Mouse (Mus musculus): ENCODE results near the gene Plcl2. TPM values are rescaled to one million over a fixed set of nuclear protein-coding genes. Genes with fewer than 3 reads are reported as not detected.

The Plcl2 gene
- polyA plus RNA-seq, 1 experiment = 4.3 TPM

GRCm38 (mm10) chr17:50488406-50488805, 20.8 kb upstream of the Plcl2 start:
- H3K36me3 ChIP-seq (ENCODE audit: control insufficient read depth, insufficient read depth, low read length) = no peaks in the 10 kb centered on the region
- WGBS = 80% methylated on average over 3 of the region's 3 CpGs

GRCm38 (mm10) chr17:50488895-50489294, 20.3 kb upstream of the Plcl2 start:
- Histone ChIP-seq H3K27me3 (replicated peaks; ENCODE audit: control insufficient read depth, insufficient read depth, low read length) (no peaks in the 10 kb centered on the region), H3K36me3 (ENCODE audit: control insufficient read depth, insufficient read depth, low read length) (no peaks in the 10 kb centered on the region), H3K4me1 (ENCODE audit: control insufficient read depth, insufficient read depth, low read length) (no peaks in the 10 kb centered on the region), H3K4me3 (ENCODE audit: insufficient read depth, low read depth, low read length) (no peak overlapping the region), H3K27ac (ENCODE audit: insufficient read depth, low read depth, low read length) (no peak overlapping the region)
- DNase-seq = no peak
- no peak for TF ChIP-seq POLR2A (IDR thresholded peaks at IDR 0.05; ENCODE audit: low read depth, low read length)
- TF ChIP-seq CTCF (conservative IDR thresholded peaks at IDR 0.05; ENCODE audit: insufficient read depth, insufficient read length, low read depth, low read length) = no peak
- WGBS = 93% methylated on average over 2 of the region's 2 CpGs

More at GRCm38 (mm10) chr17:50488406-50488805, 20.8 kb upstream of the Plcl2 start:
- Histone ChIP-seq H3K4me3 (ENCODE audit: insufficient read depth, low read depth, low read length) (no peak overlapping the region), H3K27ac (ENCODE audit: insufficient read depth, low read depth, low read length) (no peak overlapping the region), H3K27me3 (replicated peaks; ENCODE audit: control insufficient read depth, insufficient read depth, low read length) (no peaks in the 10 kb centered on the region), H3K4me1 (ENCODE audit: control insufficient read depth, insufficient read depth, low read length) (no peaks in the 10 kb centered on the region)
- no peak for TF ChIP-seq CTCF (conservative IDR thresholded peaks at IDR 0.05; ENCODE audit: insufficient read depth, insufficient read length, low read depth, low read length)
- TF ChIP-seq POLR2A (IDR thresholded peaks at IDR 0.05; ENCODE audit: low read depth, low read length) = no peak
- no peak for DNase-seq

GRCm38 (mm10) chr17:50490644-50491430, 18.4 kb upstream of the Plcl2 start:
- Histone ChIP-seq H3K27ac (ENCODE audit: insufficient read depth, low read depth, low read length) (no peak overlapping the region), H3K4me1 (ENCODE audit: control insufficient read depth, insufficient read depth, low read length) (no peaks in the 10 kb centered on the region), H3K27me3 (replicated peaks; ENCODE audit: control insufficient read depth, insufficient read depth, low read length) (no peaks in the 10 kb centered on the region), H3K4me3 (ENCODE audit: insufficient read depth, low read depth, low read length) (no peak overlapping the region), H3K36me3 (ENCODE audit: control insufficient read depth, insufficient read depth, low read length) (no peaks in the 10 kb centered on the region)
- TF ChIP-seq POLR2A (IDR thresholded peaks at IDR 0.05; ENCODE audit: low read depth, low read length) = no peak
- TF ChIP-seq CTCF (conservative IDR thresholded peaks at IDR 0.05; ENCODE audit: insufficient read depth, insufficient read length, low read depth, low read length) = no peak
- 90% methylated on average over 11 of the region's 11 CpGs for WGBS
- no peak for DNase-seq

- no peaks in the 10 kb centered on the region for H3K36me3 ChIP-seq (ENCODE audit: control insufficient read depth, insufficient read depth, low read length)
- 70% methylated on average over 3 of the region's 3 CpGs for WGBS
These were observed 17.7 kb upstream of the Plcl2 start for GRCm38 (mm10) chr17:50491496-50491895.

GRCm38 (mm10) chr17:50495216-50495889, 13.8 kb upstream of the Plcl2 start:
- WGBS = 77% methylated on average over 10 of the region's 10 CpGs
- H3K27me3 ChIP-seq (replicated peaks; ENCODE audit: control insufficient read depth, insufficient read depth, low read length) = no peaks in the 10 kb centered on the region
- no peak for DNase-seq

More at GRCm38 (mm10) chr17:50491496-50491895, 17.7 kb upstream of the Plcl2 start:
- Histone ChIP-seq H3K27me3 (replicated peaks; ENCODE audit: control insufficient read depth, insufficient read depth, low read length) (no peaks in the 10 kb centered on the region), H3K4me3 (ENCODE audit: insufficient read depth, low read depth, low read length) (no peak overlapping the region), H3K27ac (ENCODE audit: insufficient read depth, low read depth, low read length) (no peak overlapping the region), H3K4me1 (ENCODE audit: control insufficient read depth, insufficient read depth, low read length) (no peaks in the 10 kb centered on the region)
- no peak for DNase-seq
- TF ChIP-seq POLR2A (IDR thresholded peaks at IDR 0.05; ENCODE audit: low read depth, low read length) (no peak), CTCF (conservative IDR thresholded peaks at IDR 0.05; ENCODE audit: insufficient read depth, insufficient read length, low read depth, low read length) (no peak)

GRCm38 (mm10) chr17:50498062-50498697, 11.0 kb upstream of the Plcl2 start:
- H3K36me3 ChIP-seq (ENCODE audit: control insufficient read depth, insufficient read depth, low read length) = no peaks in the 10 kb centered on the region
- no peak overlapping the region for H3K27ac ChIP-seq (ENCODE audit: insufficient read depth, low read depth, low read length)
- TF ChIP-seq CTCF (conservative IDR thresholded peaks at IDR 0.05; ENCODE audit: insufficient read depth, insufficient read length, low read depth, low read length) (no peak), POLR2A (IDR thresholded peaks at IDR 0.05; ENCODE audit: low read depth, low read length) (no peak)
- H3K4me1 ChIP-seq (ENCODE audit: control insufficient read depth, insufficient read depth, low read length) = no peaks in the 10 kb centered on the region
- no peak for DNase-seq
- no peaks in the 10 kb centered on the region for H3K27me3 ChIP-seq (replicated peaks; ENCODE audit: control insufficient read depth, insufficient read depth, low read length)
- no peak overlapping the region for H3K4me3 ChIP-seq (ENCODE audit: insufficient read depth, low read depth, low read length)
- WGBS = 67% methylated on average over 7 of the region's 7 CpGs

More at GRCm38 (mm10) chr17:50495216-50495889, 13.8 kb upstream of the Plcl2 start:
- TF ChIP-seq CTCF (conservative IDR thresholded peaks at IDR 0.05; ENCODE audit: insufficient read depth, insufficient read length, low read depth, low read length) (no peak), POLR2A (IDR thresholded peaks at IDR 0.05; ENCODE audit: low read depth, low read length) (no peak)
- Histone ChIP-seq H3K4me3 (ENCODE audit: insufficient read depth, low read depth, low read length) (no peak overlapping the region), H3K4me1 (ENCODE audit: control insufficient read depth, insufficient read depth, low read length) (no peaks in the 10 kb centered on the region), H3K27ac (ENCODE audit: insufficient read depth, low read depth, low read length) (no peak overlapping the region), H3K36me3 (ENCODE audit: control insufficient read depth, insufficient read depth, low read length) (no peaks in the 10 kb centered on the region)

Data from kidney, adult 2 months (tissue).